In the genomic region with DNA sequence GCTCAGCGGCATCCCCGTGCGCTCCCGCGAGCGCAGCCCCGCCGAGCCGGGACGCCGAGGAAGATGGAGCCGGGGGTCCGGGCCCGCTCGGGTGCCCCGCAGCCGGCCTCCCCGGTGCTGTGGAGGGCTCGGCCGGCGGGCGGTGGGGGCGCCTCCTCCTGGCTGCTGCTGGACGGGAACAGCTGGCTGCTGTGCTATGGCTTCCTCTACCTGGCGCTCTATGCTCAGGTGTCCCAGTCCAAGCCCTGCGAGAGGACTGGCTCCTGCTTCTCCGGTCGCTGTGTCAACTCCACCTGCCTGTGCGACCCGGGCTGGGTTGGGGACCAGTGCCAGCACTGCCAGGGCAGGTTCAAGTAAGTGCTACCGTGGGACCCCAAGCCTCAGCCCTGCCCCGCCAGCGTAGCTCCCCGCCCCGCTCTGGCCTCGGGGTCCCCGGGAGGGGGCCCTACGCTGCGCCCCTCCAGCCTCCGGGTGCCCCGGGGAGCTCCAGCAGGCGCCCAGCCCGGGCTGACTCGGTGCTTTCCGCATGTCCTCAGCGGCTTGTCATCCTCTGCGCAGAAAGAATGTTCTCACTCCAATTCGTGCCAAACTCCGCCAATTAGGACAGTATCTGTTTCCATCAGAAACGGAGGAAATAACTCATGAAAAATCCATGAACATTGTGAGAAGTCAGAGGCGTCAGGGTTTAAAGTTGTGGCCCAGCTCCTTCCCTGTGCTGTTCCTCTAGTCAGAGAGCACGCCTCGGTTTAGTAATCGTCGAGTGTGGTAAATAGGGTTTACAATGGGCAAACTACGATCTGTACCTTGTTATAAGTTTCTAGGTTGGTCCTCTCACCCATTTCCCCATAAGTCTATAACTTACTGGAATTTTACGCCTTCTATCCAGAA, we compare ENCODE assay signal across 8 mouse cellular contexts. TPM values are rescaled to one million over a fixed set of nuclear protein-coding genes. Genes with fewer than 3 reads are reported as not detected.
DNase-seq lines count a peak whose midpoint lies in the region; ATAC-seq and TF ChIP-seq lines count a peak whose summit lies in the region.

No protein-coding gene starts in this region.

- H3K9ac ChIP-seq in hindbrain, embryonic 15.5 days, result peak overlapping the region; percentile 74

- H3K9me3 ChIP-seq in hindbrain, embryonic 15.5 days, result no peaks in the 10 kb centered on the region

- in situ Hi-C loops in Patski (cut with MboI; ENCODE audit: low pct_unique_long_range_greater_than_20kb), result no loop called here

- H3K4me3 ChIP-seq in cerebellum, adult 2 months (replicated peaks; ENCODE audit: insufficient read depth, low read depth, low read length), result peak overlapping the region; percentile 51
- peak overlapping the region; percentile 77 for H3K4me3 ChIP-seq in hindbrain, embryonic 15.5 days

- H3K4me2 ChIP-seq in hindbrain, embryonic 15.5 days, result peak overlapping the region; percentile 94

- CTCF ChIA-PET in Patski (lab: Charles Lee), result interaction anchor here (0.9 kb wide), 1 partner anchor 23 kb away, joined by 3 read pairs; no protein-coding TSS in a partner anchor

- no peak for DNase-seq in Patski (ENCODE audit: low read depth, low spot score)
- peak; percentile 27 to 45 for DNase-seq in cerebellum, adult 2 months
- DNase-seq in frontal cortex, postnatal 14 days (ENCODE audit: low spot score in 2 of 2), result peak; percentile 23 to 39
- DNase-seq in left cerebral cortex, adult 8-10 months (ENCODE audit: low spot score in 2 of 2), result peak; percentile 30 to 40
- peak; percentile 53 to 68 for DNase-seq in right cerebral cortex, postnatal 10 days (ENCODE audit: low spot score in 2 of 2)

- no peak for TF ChIP-seq POLR2A in cerebellum, adult 2 months (IDR thresholded peaks at IDR 0.05; ENCODE audit: borderline replicate concordance, insufficient read depth, low read length)

- no peak overlapping the region for H3K27ac ChIP-seq in cerebellum, adult 2 months (ENCODE audit: insufficient read depth, low read length)
- peak overlapping the region; percentile 99 for H3K27ac ChIP-seq in hindbrain, embryonic 15.5 days (replicated peaks)

- H3K27me3 ChIP-seq in Patski, result no peaks in the 10 kb centered on the region
- H3K27me3 ChIP-seq in cerebellum, adult 2 months (ENCODE audit: control insufficient read depth, insufficient read depth, low read length), result no peaks in the 10 kb centered on the region; the same call in 1 of the 2 replicates
- H3K27me3 ChIP-seq in hindbrain, embryonic 15.5 days, result no peaks in the 10 kb centered on the region

- no peaks in the 10 kb centered on the region for H3K36me3 ChIP-seq in hindbrain, embryonic 15.5 days

- peak; percentile 68 for ATAC-seq in Patski
- ATAC-seq in hindbrain, embryonic 15.5 days (ENCODE audit: low FRiP score, low read depth), result peak; percentile 85
- ATAC-seq in megakaryocyte, adult 5-6 weeks (ENCODE audit: poor library complexity, severe bottlenecking), result peak; percentile 23; the same call in 1 of the 2 replicates
- no peak for ATAC-seq in monocyte, adult 5-6 weeks (replicated peaks; ENCODE audit: insufficient number of reproducible peaks, low FRiP score, low TSS enrichment, poor library complexity, severe bottlenecking)

- POLR2A ChIA-PET in Patski (lab: Charles Lee), result interaction anchor here (0.6 to 1.1 kb wide), 2 partner anchors 105 to 194 kb away, joined by 3 read pairs; no protein-coding TSS in a partner anchor

- H3K4me1 ChIP-seq in cerebellum, adult 2 months (ENCODE audit: control insufficient read depth, insufficient read depth, low read length), result no peaks in the 10 kb centered on the region; the same call in 1 of the 2 replicates
- H3K4me1 ChIP-seq in hindbrain, embryonic 15.5 days (replicated peaks), result peaks cover 32% of the 10 kb centered on the region

- 1% methylated on average over 56 of the region's 57 CpGs for WGBS in cerebellum, adult 2 months
- WGBS in hindbrain, embryonic 15.5 days, result 1% methylated on average over 45 of the region's 57 CpGs

- peak; percentile 90 for TF ChIP-seq CTCF in Patski (IDR thresholded peaks at IDR 0.05)
- TF ChIP-seq CTCF in cerebellum, adult 2 months (IDR thresholded peaks at IDR 0.05; ENCODE audit: borderline replicate concordance, insufficient read depth, low read depth, low read length), result no peak

RNA-seq across cellular contexts. Expression of a gene that starts 0.7 kb away (rescaled TPM):
- polyA plus RNA-seq in Patski (2021), result 27.9 TPM
- 21.1 and 21.5 TPM in 2 replicates for polyA plus RNA-seq in cerebellum, adult 2 months (2012; rRNA removed)
- 6.9 and 7.5 TPM in 2 replicates for polyA plus RNA-seq in hindbrain, embryonic 15.5 days (2015; fragmentation: Nextera tagmentation; extraction: Ambion mirVana)
- total RNA-seq in left cerebral cortex, adult 8-10 months (2022), result 10 to 100 TPM; 89.3 to 99.2 (median 94.1) TPM
- 29.6 and 30.8 TPM in 2 replicates for total RNA-seq in megakaryocyte, adult 5-6 weeks (2015)
- total RNA-seq in megakaryocyte, adult 5-6 weeks (2017), result 39.2 and 47.4 TPM in 2 replicates
- 1.0 to 3.8 TPM (median 1.6 TPM) in 3 replicates for total RNA-seq in monocyte, adult 5-6 weeks (2017)
